Mouse (Mus musculus): ENCODE results near the gene Pou3f3. TPM values are rescaled to one million over a fixed set of nuclear protein-coding genes. Genes with fewer than 3 reads are reported as not detected.

The Pou3f3 gene
- polyA plus RNA-seq (2015; fragmentation: Nextera tagmentation; extraction: Ambion mirVana) = 12.4 and 13.2 TPM in 2 replicates

GRCm38 (mm10) chr1:42695578-42695915, at the start of gene Pou3f3:
Gene Pou3f3 (plus strand): TSS chr1:42695768.
- Histone ChIP-seq H3K36me3 (ENCODE audit: insufficient read depth, low read length) (no peaks in the 10 kb centered on the region), H3K27me3 (ENCODE audit: insufficient read depth, low read length) (peaks cover 35% of the 10 kb centered on the region), H3K27ac (peak within 1 kb of the TSS; percentile 87), H3K9ac (ENCODE audit: low read depth, low read length) (peak within 1 kb of the TSS; percentile 63), H3K4me3 (replicated peaks; ENCODE audit: low read depth, low read length) (peak within 1 kb of the TSS; percentile 48), H3K9me3 (replicated peaks; ENCODE audit: low read length) (no peaks in the 10 kb centered on the region), H3K4me1 (replicated peaks; ENCODE audit: insufficient read depth, low read length) (peaks cover 3% of the 10 kb centered on the region; the same call in 1 of the 2 replicates), H3K4me2 (ENCODE audit: low read length) (peak within 1 kb of the TSS; percentile 48)
- DNase-seq (ENCODE audit: low spot score) = peak; percentile 80
- 0% methylated on average over 21 of the region's 21 CpGs for WGBS
- no peak for TF ChIP-seq CTCF (IDR thresholded peaks at IDR 0.05; ENCODE audit: low read depth)
- peak; percentile 89 for ATAC-seq (replicated peaks; ENCODE audit: low FRiP score, low read depth)

GRCm38 (mm10) chr1:42648366-42648935, 47.1 kb upstream of the Pou3f3 start:
- Histone ChIP-seq H3K36me3 (ENCODE audit: insufficient read depth, low read length) (no peaks in the 10 kb centered on the region), H3K4me3 (replicated peaks; ENCODE audit: low read depth, low read length) (no peak overlapping the region), H3K4me2 (ENCODE audit: low read length) (no peak overlapping the region), H3K27ac (no peak overlapping the region), H3K9me3 (replicated peaks; ENCODE audit: low read length) (no peaks in the 10 kb centered on the region), H3K4me1 (replicated peaks; ENCODE audit: insufficient read depth, low read length) (no peaks in the 10 kb centered on the region), H3K9ac (ENCODE audit: low read depth, low read length) (no peak overlapping the region), H3K27me3 (ENCODE audit: insufficient read depth, low read length) (no peaks in the 10 kb centered on the region)
- ATAC-seq (replicated peaks; ENCODE audit: low FRiP score, low read depth) (no peak), DNase-seq (ENCODE audit: low spot score) (no peak)
- no peak for TF ChIP-seq CTCF (IDR thresholded peaks at IDR 0.05; ENCODE audit: low read depth)
- 82% methylated on average over 9 of the region's 9 CpGs for WGBS

GRCm38 (mm10) chr1:42651461-42651860, 44.1 kb upstream of the Pou3f3 start:
- no peak for TF ChIP-seq CTCF (IDR thresholded peaks at IDR 0.05; ENCODE audit: low read depth)
- WGBS = 90% methylated on average over 15 of the region's 15 CpGs
- DNase-seq (ENCODE audit: low spot score) = no peak
- Histone ChIP-seq H3K4me3 (replicated peaks; ENCODE audit: low read depth, low read length) (no peak overlapping the region), H3K4me1 (replicated peaks; ENCODE audit: insufficient read depth, low read length) (no peaks in the 10 kb centered on the region), H3K27me3 (ENCODE audit: insufficient read depth, low read length) (no peaks in the 10 kb centered on the region), H3K27ac (no peak overlapping the region), H3K9ac (ENCODE audit: low read depth, low read length) (no peak overlapping the region), H3K4me2 (ENCODE audit: low read length) (no peak overlapping the region), H3K36me3 (ENCODE audit: insufficient read depth, low read length) (no peaks in the 10 kb centered on the region), H3K9me3 (replicated peaks; ENCODE audit: low read length) (no peaks in the 10 kb centered on the region)
- no peak for ATAC-seq (replicated peaks; ENCODE audit: low FRiP score, low read depth)

- no peaks in the 10 kb centered on the region for H3K4me1 ChIP-seq (replicated peaks; ENCODE audit: insufficient read depth, low read length)
- H3K4me3 ChIP-seq (replicated peaks; ENCODE audit: low read depth, low read length) = no peak overlapping the region
- H3K36me3 ChIP-seq (ENCODE audit: insufficient read depth, low read length) = no peaks in the 10 kb centered on the region
- no peaks in the 10 kb centered on the region for H3K27me3 ChIP-seq (ENCODE audit: insufficient read depth, low read length)
- DNase-seq (ENCODE audit: low spot score) = no peak
- H3K9me3 ChIP-seq (replicated peaks; ENCODE audit: low read length) = no peaks in the 10 kb centered on the region
- no peak overlapping the region for H3K9ac ChIP-seq (ENCODE audit: low read depth, low read length)
- ATAC-seq (replicated peaks; ENCODE audit: low FRiP score, low read depth) = no peak
- TF ChIP-seq CTCF (IDR thresholded peaks at IDR 0.05; ENCODE audit: low read depth) = no peak
- 67% methylated on average over 1 of the region's 1 CpGs for WGBS
- H3K4me2 ChIP-seq (ENCODE audit: low read length) = no peak overlapping the region
- H3K27ac ChIP-seq = no peak overlapping the region
Measured at GRCm38 (mm10) chr1:42667546-42667945, 28.0 kb upstream of the Pou3f3 start.

GRCm38 (mm10) chr1:42680673-42681072, 14.9 kb upstream of the Pou3f3 start:
- whole genome bisulfite sequencing = 64% methylated on average over 3 of the region's 3 CpGs

GRCm38 (mm10) chr1:42681762-42682161, 13.8 kb upstream of the Pou3f3 start:
- H3K36me3 ChIP-seq (ENCODE audit: insufficient read depth, low read length) = no peaks in the 10 kb centered on the region
- no peaks in the 10 kb centered on the region for H3K9me3 ChIP-seq (replicated peaks; ENCODE audit: low read length)
- H3K4me2 ChIP-seq (ENCODE audit: low read length) = no peak overlapping the region
- H3K9ac ChIP-seq (ENCODE audit: low read depth, low read length) = no peak overlapping the region
- H3K4me3 ChIP-seq (replicated peaks; ENCODE audit: low read depth, low read length) = no peak overlapping the region
- no peak for TF ChIP-seq CTCF (IDR thresholded peaks at IDR 0.05; ENCODE audit: low read depth)
- DNase-seq (ENCODE audit: low spot score) = no peak
- H3K27ac ChIP-seq = no peak overlapping the region
- 77% methylated on average over 5 of the region's 5 CpGs for WGBS
- H3K27me3 ChIP-seq (ENCODE audit: insufficient read depth, low read length) = peaks cover 30% of the 10 kb centered on the region
- peaks cover 8% of the 10 kb centered on the region for H3K4me1 ChIP-seq (replicated peaks; ENCODE audit: insufficient read depth, low read length)
- ATAC-seq (replicated peaks; ENCODE audit: low FRiP score, low read depth) = no peak

More at GRCm38 (mm10) chr1:42680673-42681072, 14.9 kb upstream of the Pou3f3 start:
- ATAC-seq (replicated peaks; ENCODE audit: low FRiP score, low read depth) (no peak), DNase-seq (ENCODE audit: low spot score) (no peak)
- Histone ChIP-seq H3K4me3 (replicated peaks; ENCODE audit: low read depth, low read length) (no peak overlapping the region), H3K9ac (ENCODE audit: low read depth, low read length) (no peak overlapping the region), H3K27me3 (ENCODE audit: insufficient read depth, low read length) (peaks cover 19% of the 10 kb centered on the region), H3K27ac (no peak overlapping the region), H3K4me2 (ENCODE audit: low read length) (no peak overlapping the region), H3K9me3 (replicated peaks; ENCODE audit: low read length) (no peaks in the 10 kb centered on the region), H3K36me3 (ENCODE audit: insufficient read depth, low read length) (no peaks in the 10 kb centered on the region), H3K4me1 (replicated peaks; ENCODE audit: insufficient read depth, low read length) (peaks cover 3% of the 10 kb centered on the region)
- no peak for TF ChIP-seq CTCF (IDR thresholded peaks at IDR 0.05; ENCODE audit: low read depth)

- Histone ChIP-seq H3K36me3 (ENCODE audit: insufficient read depth, low read length) (no peaks in the 10 kb centered on the region), H3K4me3 (replicated peaks; ENCODE audit: low read depth, low read length) (peak overlapping the region; percentile 21; the same call in 1 of the 2 replicates), H3K27ac (peak overlapping the region; percentile 66; the same call in 1 of the 2 replicates), H3K9ac (ENCODE audit: low read depth, low read length) (no peak overlapping the region), H3K9me3 (replicated peaks; ENCODE audit: low read length) (no peaks in the 10 kb centered on the region), H3K4me1 (replicated peaks; ENCODE audit: insufficient read depth, low read length) (peaks cover 8% of the 10 kb centered on the region), H3K27me3 (ENCODE audit: insufficient read depth, low read length) (peaks cover 49% of the 10 kb centered on the region), H3K4me2 (ENCODE audit: low read length) (peak overlapping the region; percentile 68)
- ATAC-seq (replicated peaks; ENCODE audit: low FRiP score, low read depth) (no peak), DNase-seq (ENCODE audit: low spot score) (no peak)
- WGBS = 5% methylated on average over 6 of the region's 6 CpGs
- TF ChIP-seq CTCF (IDR thresholded peaks at IDR 0.05; ENCODE audit: low read depth) = no peak
Measured at GRCm38 (mm10) chr1:42683861-42684260, 11.7 kb upstream of the Pou3f3 start.
